ENCODE assay signal across 8 mouse cellular contexts in the genomic region with DNA sequence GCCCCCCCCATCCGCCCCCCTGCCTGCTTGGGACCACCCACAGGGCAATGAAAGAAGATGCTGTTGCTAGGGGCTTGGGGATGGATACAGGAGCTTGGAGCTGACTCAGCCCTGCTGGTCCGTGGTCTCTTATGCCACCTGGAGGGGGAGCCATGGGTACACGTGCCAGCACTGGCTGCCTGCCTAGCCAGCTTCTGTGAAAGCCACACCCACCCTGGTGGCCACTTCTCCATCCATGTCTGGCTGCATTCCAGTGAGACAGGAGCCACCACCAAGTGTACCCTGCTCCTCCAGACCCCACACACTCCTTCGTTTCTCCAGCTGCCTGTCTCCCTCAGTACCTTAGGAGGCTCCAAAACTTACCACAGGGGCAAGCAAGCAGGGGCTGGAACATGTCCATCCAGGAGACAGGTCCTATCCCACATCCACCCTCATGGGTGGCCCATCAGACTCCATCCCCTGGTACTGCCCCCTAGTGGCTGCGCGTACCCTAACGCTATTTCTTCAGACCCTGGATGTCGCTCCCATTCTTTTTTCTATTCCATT. TPM values are rescaled to one million over a fixed set of nuclear protein-coding genes. Genes with fewer than 3 reads are reported as not detected.
DNase-seq lines count a peak whose midpoint lies in the region; ATAC-seq and TF ChIP-seq lines count a peak whose summit lies in the region.

No protein-coding gene starts in this region.

- peaks cover 8 to 24% of the 10 kb centered on the region in 2 experiments; a peak in 3 of 4 replicates for H3K4me1 ChIP-seq in MEL (ENCODE audit: control insufficient read depth in 1 of 2, insufficient read depth in 2 of 2, low read length in 2 of 2)
- peaks cover 32% of the 10 kb centered on the region for H3K4me1 ChIP-seq in forebrain, embryonic 11.5 days (replicated peaks; ENCODE audit: control insufficient read depth, insufficient read depth, low read length)

- no peak overlapping the region; the same call in 1 of the 2 replicates for H3K9ac ChIP-seq in MEL (ENCODE audit: control insufficient read depth, low read depth, low read length, poor library complexity, severe bottlenecking)
- H3K9ac ChIP-seq in forebrain, embryonic 11.5 days (ENCODE audit: low read length) = no peak overlapping the region

- H3K9me3 ChIP-seq in MEL (replicated peaks; ENCODE audit: insufficient read depth, low read length) = no peaks in the 10 kb centered on the region
- no peaks in the 10 kb centered on the region for H3K9me3 ChIP-seq in forebrain, embryonic 11.5 days (ENCODE audit: control insufficient read depth, low read length)

- TF ChIP-seq POLR2A in MEL (IDR thresholded peaks at IDR 0.05; ENCODE audit: control insufficient read depth in 1 of 2, insufficient read depth in 1 of 2, low read depth in 1 of 2, low read length in 2 of 2, poor library complexity in 1 of 2) = no peak

- H3K27ac ChIP-seq in MEL (ENCODE audit: control insufficient read depth, low read depth, low read length) = no peak overlapping the region
- peak overlapping the region; percentile 31; the same call in 1 of the 2 replicates for H3K27ac ChIP-seq in forebrain, embryonic 11.5 days (ENCODE audit: low read depth, low read length)

- H3K4me3 ChIP-seq in MEL (ENCODE audit: control insufficient read depth in 1 of 2, insufficient read depth in 1 of 2, low read depth in 2 of 2, low read length in 2 of 2) = no peak overlapping the region
- no peak overlapping the region for H3K4me3 ChIP-seq in forebrain, embryonic 11.5 days (ENCODE audit: low read depth, low read length)

- H3K79me2 ChIP-seq in MEL (ENCODE audit: control insufficient read depth, insufficient read depth, low read length, poor library complexity) = no peaks in the 10 kb centered on the region

- 30% methylated on average over 7 of the region's 8 CpGs for WGBS in forebrain, embryonic 11.5 days

- ATAC-seq in forebrain, embryonic 11.5 days (replicated peaks; ENCODE audit: low FRiP score) = peak; percentile 55
- ATAC-seq in hematopoietic stem cell, adult 5-6 weeks (replicated peaks in 1 of 2; ENCODE audit: insufficient read depth in 1 of 2, low FRiP score in 2 of 2, low TSS enrichment in 1 of 2, low read depth in 1 of 2, poor library complexity in 2 of 2, severe bottlenecking in 2 of 2) = peak; percentile 77 to 78

- DNase-seq in MEL (ENCODE audit: low read depth, low spot score) = peak; percentile 85
- peak; percentile 20 for DNase-seq in c-Kit-negative CD71-positive TER-119-positive erythroid progenitor cells, embryonic 14.5 days (ENCODE audit: low read depth, low spot score)
- peak; percentile 88 for DNase-seq in forebrain, embryonic 11.5 days (ENCODE audit: low spot score)
- peak; percentile 76 to 77 for DNase-seq in layer of hippocampus, postnatal 14 days (ENCODE audit: low spot score in 2 of 2)
- DNase-seq in lung, postnatal 36 days = peak; percentile 95
- peak; percentile 93 for DNase-seq in retina, postnatal 1 day
- peak; percentile 66 for DNase-seq in urinary bladder, postnatal 25 days (ENCODE audit: low spot score)

- H3K27me3 ChIP-seq in MEL (ENCODE audit: control insufficient read depth in 1 of 2, insufficient read depth in 2 of 2, low read length in 2 of 2) = no peaks in the 10 kb centered on the region
- no peaks in the 10 kb centered on the region for H3K27me3 ChIP-seq in forebrain, embryonic 11.5 days (ENCODE audit: control insufficient read depth, insufficient read depth, low read length)

- no peak overlapping the region for H3K4me2 ChIP-seq in forebrain, embryonic 11.5 days (ENCODE audit: low read depth, low read length, severe bottlenecking)

- TF ChIP-seq RAD21 in MEL (IDR thresholded peaks at IDR 0.05; ENCODE audit: low read depth, low read length) = peak; percentile 51

- H3K36me3 ChIP-seq in MEL (ENCODE audit: control insufficient read depth in 1 of 2, insufficient read depth in 2 of 2, low read length in 2 of 2) = peaks cover 0 to 8% of the 10 kb centered on the region in 2 experiments; a peak in 2 of 4 replicates
- H3K36me3 ChIP-seq in forebrain, embryonic 11.5 days (ENCODE audit: control insufficient read depth, insufficient read depth, low read length) = no peaks in the 10 kb centered on the region

- peak; percentile 87 to 96 (median 92) for TF ChIP-seq CTCF in MEL (IDR thresholded peaks at IDR 0.05 in 2 of 3, conservative IDR thresholded peaks at IDR 0.05 in 1 of 3; ENCODE audit: control insufficient read depth in 1 of 3, insufficient read depth in 1 of 3, low read depth in 2 of 3, low read length in 3 of 3, poor library complexity in 1 of 3, severe bottlenecking in 1 of 3)

- no peak; a peak in 1 of 4 replicates for TF ChIP-seq EP300 in MEL (IDR thresholded peaks at IDR 0.05; ENCODE audit: low read depth in 1 of 2, low read length in 2 of 2)

TF ChIP-seq in MEL, 35 proteins besides CTCF, POLR2A, EP300 and RAD21:
- TF ChIP-seq KAT2A (conservative IDR thresholded peaks at IDR 0.05; ENCODE audit: low read depth, low read length) (no peak; the same call in 1 of the 2 replicates), BHLHE40 (IDR thresholded peaks at IDR 0.05; ENCODE audit: borderline replicate concordance, low read depth, low read length) (peak; percentile 88), MYC (IDR thresholded peaks at IDR 0.05; ENCODE audit: low read depth, low read length) (peak; percentile 89), ZC3H11A (IDR thresholded peaks at IDR 0.05; ENCODE audit: low read depth, low read length) (no peak), POLR2AphosphoS2 (IDR thresholded peaks at IDR 0.05; ENCODE audit: low read length) (no peak), UBTF (IDR thresholded peaks at IDR 0.05; ENCODE audit: borderline replicate concordance, insufficient read depth, low read depth, low read length) (no peak), HCFC1 (IDR thresholded peaks at IDR 0.05; ENCODE audit: low read depth, low read length) (0 out of 2 replicates have a peak, but pooled peaks have one; percentile 23), NELFE (IDR thresholded peaks at IDR 0.05; ENCODE audit: low read depth, low read length) (no peak), TBP (IDR thresholded peaks at IDR 0.05; ENCODE audit: low read depth, low read length) (no peak), USF1 (IDR thresholded peaks at IDR 0.05; ENCODE audit: low read depth, low read length) (peak; percentile 64), ETS1 (IDR thresholded peaks at IDR 0.05; ENCODE audit: low read depth, low read length) (no peak; the same call in 1 of the 2 replicates), MAFK (IDR thresholded peaks at IDR 0.05; ENCODE audit: borderline replicate concordance, low read depth, low read length) (peak; percentile 31; the same call in 1 of the 2 replicates), ZKSCAN1 (IDR thresholded peaks at IDR 0.05; ENCODE audit: low read depth, low read length) (no peak), MXI1 (IDR thresholded peaks at IDR 0.05; ENCODE audit: low read depth, low read length) (peak; percentile 80), JUND (IDR thresholded peaks at IDR 0.05; ENCODE audit: low read depth, low read length) (no peak), ZMIZ1 (IDR thresholded peaks at IDR 0.05; ENCODE audit: low read depth, low read length) (no peak), E2F4 (IDR thresholded peaks at IDR 0.05; ENCODE audit: borderline replicate concordance, low read depth, low read length) (no peak), TAL1 (IDR thresholded peaks at IDR 0.05; ENCODE audit: low read length) (no peak), MYB (IDR thresholded peaks at IDR 0.05; ENCODE audit: low read depth, low read length) (no peak), GATA1 (IDR thresholded peaks at IDR 0.05; ENCODE audit: low read depth, low read length) (no peak), CHD2 (IDR thresholded peaks at IDR 0.05; ENCODE audit: low read length) (no peak), MAZ (IDR thresholded peaks at IDR 0.05; ENCODE audit: low read depth, low read length) (peak; percentile 78), GABPA (IDR thresholded peaks at IDR 0.05; ENCODE audit: low read depth, low read length) (no peak), POLR2AphosphoS5 (IDR thresholded peaks at IDR 0.05; ENCODE audit: borderline replicate concordance, low read depth, low read length) (no peak), ELF1 (IDR thresholded peaks at IDR 0.05; ENCODE audit: low read depth, low read length) (0 out of 2 replicates have a peak, but pooled peaks have one; percentile 35), RCOR1 (IDR thresholded peaks at IDR 0.05; ENCODE audit: low read depth, low read length) (peak; percentile 52), SMC3 (IDR thresholded peaks at IDR 0.05; ENCODE audit: low read depth, low read length) (peak; percentile 52), SIN3A (IDR thresholded peaks at IDR 0.05; ENCODE audit: low read length) (no peak; the same call in none of the 2 replicates), TCF12 (IDR thresholded peaks at IDR 0.05; ENCODE audit: low read depth, low read length) (no peak; the same call in 1 of the 2 replicates), MAX (IDR thresholded peaks at IDR 0.05; ENCODE audit: low read length) (peak; percentile 83), USF2 (IDR thresholded peaks at IDR 0.05; ENCODE audit: borderline replicate concordance in 1 of 2, insufficient read depth in 1 of 2, low read depth in 1 of 2, low read length in 2 of 2) (no peak), NRF1 (IDR thresholded peaks at IDR 0.05; ENCODE audit: insufficient read depth, low read depth, low read length, poor library complexity, severe bottlenecking) (no peak), ZNF384 (IDR thresholded peaks at IDR 0.05; ENCODE audit: low read depth, low read length) (no peak), MEF2A (IDR thresholded peaks at IDR 0.05; ENCODE audit: extremely low read depth, insufficient replicate concordance, low read depth, low read length, poor library complexity, severe bottlenecking) (no peak), CHD1 (IDR thresholded peaks at IDR 0.05; ENCODE audit: low read depth, low read length) (no peak)

RNA-seq across cellular contexts. Expression of a gene that starts 29.7 kb away (rescaled TPM):
- total RNA-seq in MEL (2012; rRNA removed) = 0.03 and 0.04 TPM in 2 replicates
- polyA plus RNA-seq in MEL (2012; ENCODE audit: insufficient read depth in 1 of 2, insufficient read length in 2 of 2, low read depth in 1 of 2, low replicate concordance in 2 of 2, missing spikeins in 1 of 2) = under 1 TPM in 1 of 2 experiments, not detected in 1; 0.26 TPM
- 25.2 and 30.3 TPM in 2 replicates for polyA plus RNA-seq in forebrain, embryonic 11.5 days (2014; fragmentation: Nextera tagmentation; extraction: Ambion mirVana)
- 6.8 and 9.4 TPM in 2 replicates for total RNA-seq in hematopoietic stem cell, adult 5-6 weeks (2017)
- total RNA-seq in layer of hippocampus, postnatal 14 days (2021) = 10 to 100 TPM; 20.3 to 20.7 TPM

Comparison
In these comparisons a context has a peak if more than half of its experiments do, and no peak if none do; other contexts are left out.
1. DNase-seq: peak in every context shown above with its lines; median percentile 95 in lung, postnatal 36 days; 93 in retina, postnatal 1 day; 88 in forebrain, embryonic 11.5 days; 85 in MEL; 76 in layer of hippocampus, postnatal 14 days; 66 in urinary bladder, postnatal 25 days; 20 in c-Kit-negative CD71-positive TER-119-positive erythroid progenitor cells, embryonic 14.5 days.